Comparison of ENCODE assay signal across 12 mouse cellular contexts in the genomic region with DNA sequence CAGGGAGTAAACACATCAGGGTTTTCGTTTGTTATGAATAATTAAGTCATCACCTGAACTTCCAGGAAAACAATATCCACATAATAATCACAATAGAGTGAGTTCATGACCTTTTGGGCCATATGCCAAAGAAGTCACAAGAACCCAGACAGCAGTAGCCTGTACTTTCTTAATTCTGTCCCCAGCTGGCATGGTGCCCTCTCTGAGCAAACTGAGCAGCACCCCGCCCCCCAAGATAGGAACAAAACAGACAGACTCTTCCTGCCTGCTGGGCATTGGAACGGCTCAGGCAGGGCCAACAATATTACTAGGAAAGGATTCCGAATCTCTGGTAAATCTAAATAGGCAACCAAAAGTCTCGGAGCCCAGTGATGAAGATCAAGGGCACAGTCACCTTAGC. TPM values are rescaled to one million over a fixed set of nuclear protein-coding genes. Genes with fewer than 3 reads are reported as not detected.
DNase-seq lines count a peak whose midpoint lies in the region; ATAC-seq and TF ChIP-seq lines count a peak whose summit lies in the region.
"Had no signal": no experiment of that assay in that cellular context is flagged by ENCODE, and none has a peak within 500 bp of the region (broad histone marks: within the 10 kb centered on the region; RNA-seq: fewer than 3 reads in every experiment).

No protein-coding gene starts in this region.

- H3K27ac ChIP-seq in kidney, adult 2 months (ENCODE audit: insufficient read depth, low read depth, low read length) = no peak overlapping the region
- no peak overlapping the region for H3K27ac ChIP-seq in kidney, embryonic 14.5 days (ENCODE audit: low read depth, low read length)
- H3K27ac ChIP-seq in ES-Bruce4 (ENCODE audit: insufficient read depth, low read length) = no peak overlapping the region
- no peak overlapping the region for H3K27ac ChIP-seq in thymus, adult 2 months (ENCODE audit: control insufficient read depth, insufficient read depth, low read length)
- H3K27ac ChIP-seq: embryonic facial prominence, embryonic 12.5 days; midbrain, embryonic 10.5 days; stomach, embryonic 15.5 days had no signal

- 59% methylated on average over 5 of the region's 5 CpGs for WGBS in kidney, adult 2 months
- 86% methylated on average over 5 of the region's 5 CpGs for WGBS in kidney, embryonic 14.5 days
- WGBS in thymus, adult 2 months = 90% methylated on average over 5 of the region's 5 CpGs

- H3K9ac ChIP-seq in kidney, embryonic 14.5 days (ENCODE audit: low read depth, low read length) = no peak overlapping the region
- H3K9ac ChIP-seq in ES-Bruce4 (ENCODE audit: low read depth, poor library complexity, severe bottlenecking) = no peak overlapping the region
- H3K9ac ChIP-seq: embryonic facial prominence, embryonic 12.5 days; stomach, embryonic 15.5 days had no signal

- 0 out of 2 replicates have a peak, but pooled peaks have one; percentile 36 for TF ChIP-seq EP300 in ES-Bruce4 (IDR thresholded peaks at IDR 0.05; ENCODE audit: insufficient read depth, low read depth, low read length)

- no peaks in the 10 kb centered on the region for H3K27me3 ChIP-seq in kidney, adult 2 months (replicated peaks; ENCODE audit: control insufficient read depth, insufficient read depth, low read length)
- H3K27me3 ChIP-seq in kidney, embryonic 14.5 days (ENCODE audit: control insufficient read depth, insufficient read depth, low read length) = no peaks in the 10 kb centered on the region
- H3K27me3 ChIP-seq in ES-Bruce4 (ENCODE audit: control insufficient read depth, insufficient read depth, low read length, poor library complexity, severe bottlenecking) = no peaks in the 10 kb centered on the region
- H3K27me3 ChIP-seq in thymus, adult 2 months (ENCODE audit: control insufficient read depth, insufficient read depth, low read length) = no peaks in the 10 kb centered on the region
- H3K27me3 ChIP-seq: embryonic facial prominence, embryonic 12.5 days; Patski; stomach, embryonic 15.5 days had no signal

- H3K4me1 ChIP-seq in kidney, adult 2 months (ENCODE audit: control insufficient read depth, insufficient read depth, low read length) = no peaks in the 10 kb centered on the region
- peaks cover 10% of the 10 kb centered on the region; the same call in 1 of the 2 replicates for H3K4me1 ChIP-seq in kidney, embryonic 14.5 days (ENCODE audit: control insufficient read depth, insufficient read depth, low read length)
- H3K4me1 ChIP-seq in ES-Bruce4 (ENCODE audit: control insufficient read depth, insufficient read depth, low read length) = peaks cover 2% of the 10 kb centered on the region
- peaks cover 63% of the 10 kb centered on the region for H3K4me1 ChIP-seq in thymus, adult 2 months (replicated peaks; ENCODE audit: control insufficient read depth, insufficient read depth, low read length)

- H3K4me2 ChIP-seq in kidney, embryonic 14.5 days (replicated peaks; ENCODE audit: low read depth, low read length) = no peak overlapping the region
- H3K4me2 ChIP-seq: embryonic facial prominence, embryonic 12.5 days; stomach, embryonic 15.5 days had no signal

- ATAC-seq in kidney, embryonic 14.5 days (ENCODE audit: low FRiP score, low TSS enrichment) = no peak
- ATAC-seq: Patski had no signal

- DNase-seq in adrenal gland, adult 2 months = peak; percentile 22
- DNase-seq in adrenal gland, postnatal 4 days (ENCODE audit: low spot score in 2 of 2) = no peak
- peak; percentile 69 for DNase-seq in kidney, adult 2 months
- peak; percentile 18 to 29 for DNase-seq in heart, postnatal 36 days
- DNase-seq in thymus, adult 2 months = no peak
- no peak for DNase-seq in Muller cell, postnatal 12 days (ENCODE audit: inconsistent ontology term)

- no peaks in the 10 kb centered on the region for H3K9me3 ChIP-seq in kidney, embryonic 14.5 days (ENCODE audit: control insufficient read depth, low read length)
- no peaks in the 10 kb centered on the region for H3K9me3 ChIP-seq in ES-Bruce4 (replicated peaks; ENCODE audit: control insufficient read depth, insufficient read depth, low read length, poor library complexity, severe bottlenecking)
- H3K9me3 ChIP-seq: embryonic facial prominence, embryonic 12.5 days; midbrain, embryonic 10.5 days; stomach, embryonic 15.5 days had no signal

- TF ChIP-seq POLR2A in kidney, adult 2 months (IDR thresholded peaks at IDR 0.05; ENCODE audit: low read depth, low read length) = no peak
- no peak for TF ChIP-seq POLR2A in ES-Bruce4 (IDR thresholded peaks at IDR 0.05; ENCODE audit: insufficient read depth, low read length)
- TF ChIP-seq POLR2A in thymus, adult 2 months (IDR thresholded peaks at IDR 0.05; ENCODE audit: control insufficient read depth, extremely low read depth, insufficient read depth, low read length, poor library complexity) = no peak

- no peaks in the 10 kb centered on the region; the same call in 1 of the 2 replicates for H3K36me3 ChIP-seq in kidney, adult 2 months (ENCODE audit: control insufficient read depth, insufficient read depth, low read length)
- no peaks in the 10 kb centered on the region for H3K36me3 ChIP-seq in kidney, embryonic 14.5 days (ENCODE audit: control insufficient read depth, insufficient read depth, low read length)
- H3K36me3 ChIP-seq in ES-Bruce4 (ENCODE audit: control insufficient read depth, insufficient read depth, low read length, poor library complexity, severe bottlenecking) = no peaks in the 10 kb centered on the region
- no peaks in the 10 kb centered on the region for H3K36me3 ChIP-seq in thymus, adult 2 months (ENCODE audit: control insufficient read depth, insufficient read depth, low read length)
- H3K36me3 ChIP-seq: midbrain, embryonic 10.5 days; stomach, embryonic 15.5 days had no signal

- TF ChIP-seq CTCF in kidney, adult 2 months (conservative IDR thresholded peaks at IDR 0.05; ENCODE audit: insufficient read depth, insufficient read length, low read depth, low read length) = no peak
- no peak for TF ChIP-seq CTCF in ES-Bruce4 (IDR thresholded peaks at IDR 0.05; ENCODE audit: low read depth, low read length)
- no peak for TF ChIP-seq CTCF in thymus, adult 2 months (IDR thresholded peaks at IDR 0.05; ENCODE audit: borderline replicate concordance, control insufficient read depth, extremely low read depth, insufficient read depth, low read length, poor library complexity)

- intact Hi-C loops in heart, postnatal 36 days (cut with DNase I) = loop anchor here (2.0 to 5.0 kb wide), 2 partner anchors 41 to 139 kb away; partner anchors contain the start of gene Olfml1

- no peak overlapping the region for H3K4me3 ChIP-seq in kidney, adult 2 months (ENCODE audit: insufficient read depth, low read depth, low read length)
- no peak overlapping the region for H3K4me3 ChIP-seq in kidney, embryonic 14.5 days (ENCODE audit: low read length)
- H3K4me3 ChIP-seq in ES-Bruce4 (ENCODE audit: low read depth, low read length) = no peak overlapping the region
- no peak overlapping the region for H3K4me3 ChIP-seq in thymus, adult 2 months (ENCODE audit: control insufficient read depth, insufficient read depth, low read length)
- H3K4me3 ChIP-seq: embryonic facial prominence, embryonic 12.5 days; midbrain, embryonic 10.5 days; stomach, embryonic 15.5 days had no signal

RNA-seq across cellular contexts. Expression of gene Cyb5r2, which starts 51.9 kb away (rescaled TPM):
- not detected for total RNA-seq in adrenal gland, adult 2 months (2021)
- polyA plus RNA-seq in adrenal gland, adult 2 months (2012; rRNA removed) = 0.15 TPM in 1 of 2 replicates, not detected in the other
- total RNA-seq in adrenal gland, postnatal 4 days (2021) = under 1 TPM in 1 of 2 experiments, not detected in 1; 0.17 TPM
- not detected in 2 replicates for polyA plus RNA-seq in kidney, adult 2 months (2012; rRNA removed)
- 0.10 and 0.30 TPM in 2 replicates for polyA plus RNA-seq in kidney, embryonic 14.5 days (2014; fragmentation: Nextera tagmentation; extraction: Ambion mirVana)
- polyA plus RNA-seq in ES-Bruce4 (2011; ENCODE audit: insufficient read depth, insufficient read length, low read depth, missing spikeins) = 0.63 and 1.9 TPM in 2 replicates
- not detected for total RNA-seq in heart, postnatal 36 days (2021)
- polyA plus RNA-seq in thymus, adult 2 months (2012; rRNA removed) = 0.13 and 0.32 TPM in 2 replicates
- polyA plus RNA-seq: Patski had no signal

Comparison
In these comparisons a context has a peak if more than half of its experiments do, and no peak if none do; other contexts are left out.
1. DNase-seq: peak in adrenal gland, adult 2 months (single experiment), kidney, adult 2 months (single experiment) and heart, postnatal 36 days (2 of 2); none in adrenal gland, postnatal 4 days (0 of 2), thymus, adult 2 months (single experiment) and Muller cell, postnatal 12 days (single experiment).